Mouse (Mus musculus): ENCODE data around the gene Prc1. TPM values are rescaled to one million over a fixed set of nuclear protein-coding genes. Genes with fewer than 3 reads are reported as not detected.

Prc1 gene
- polyA plus RNA-seq, 2 experiments: 76.5 to 131 TPM

DNA sequence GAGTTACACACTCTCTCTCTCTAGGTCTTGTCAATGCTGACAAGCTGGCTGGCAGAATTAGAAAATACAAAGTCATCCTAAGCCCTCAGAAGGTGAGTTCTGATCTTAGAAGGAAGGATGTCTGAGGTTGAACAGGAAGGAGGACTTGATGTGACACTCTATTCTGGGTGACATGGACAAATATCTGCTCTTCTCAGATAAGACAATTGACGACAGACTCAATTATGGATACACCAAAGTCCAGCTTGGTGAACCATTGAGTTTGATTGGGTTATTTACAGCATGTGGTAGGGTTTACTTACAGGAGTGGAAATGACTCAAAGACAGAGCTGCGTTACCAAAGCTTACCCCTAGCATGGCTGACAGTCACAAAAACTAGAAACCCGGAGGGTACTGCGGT, 17.9 kb upstream of the Prc1 start:
- no peak overlapping the region for H3K9ac ChIP-seq (replicated peaks)
- H3K4me3 ChIP-seq (ENCODE audit: insufficient read depth in 1 of 2, low read depth in 2 of 2, low read length in 2 of 2): no peak overlapping the region
- 59% methylated on average over 4 of the region's 4 CpGs for WGBS (ENCODE audit: insufficient replicate concordance)
- no peak overlapping the region for H3K4me2 ChIP-seq (ENCODE audit: low read depth)
- ATAC-seq (ENCODE audit: insufficient read depth) (no peak), DNase-seq (ENCODE audit: low read depth in 3 of 3, low spot score in 3 of 3) (no peak)
- H3K9me3 ChIP-seq (ENCODE audit: control insufficient read depth, low read length): no peaks in the 10 kb centered on the region
- peaks cover 15% of the 10 kb centered on the region for H3K36me3 ChIP-seq (replicated peaks; ENCODE audit: control insufficient read depth, insufficient read depth, low read depth)
- TF ChIP-seq EP300 (IDR thresholded peaks at IDR 0.05; ENCODE audit: low read depth): no peak
- no peak for TF ChIP-seq CTCF (IDR thresholded peaks at IDR 0.05; ENCODE audit: low read depth)
- H3K27ac ChIP-seq: no peak overlapping the region
- H3K27me3 ChIP-seq (ENCODE audit: control insufficient read depth, insufficient read depth, low read length): no peaks in the 10 kb centered on the region
- 0 out of 4 replicates have a peak, but pooled peaks cover 0 to 2% of the 10 kb centered on the region in 2 experiments for H3K4me1 ChIP-seq (replicated peaks; ENCODE audit: control insufficient read depth in 2 of 2, insufficient read depth in 2 of 2, low read length in 1 of 2)

- Histone ChIP-seq H3K4me1 (replicated peaks; ENCODE audit: control insufficient read depth in 2 of 2, insufficient read depth in 2 of 2, low read length in 1 of 2) (peaks cover 4 to 8% of the 10 kb centered on the region in 2 experiments), H3K9me3 (ENCODE audit: control insufficient read depth, low read length) (no peaks in the 10 kb centered on the region), H3K4me2 (ENCODE audit: low read depth) (no peak overlapping the region), H3K27ac (no peak overlapping the region), H3K9ac (replicated peaks) (no peak overlapping the region), H3K36me3 (replicated peaks; ENCODE audit: control insufficient read depth, insufficient read depth, low read depth) (peaks cover 9% of the 10 kb centered on the region), H3K4me3 (ENCODE audit: insufficient read depth in 1 of 2, low read depth in 2 of 2, low read length in 2 of 2) (no peak overlapping the region), H3K27me3 (ENCODE audit: control insufficient read depth, insufficient read depth, low read length) (no peaks in the 10 kb centered on the region)
- TF ChIP-seq CTCF (IDR thresholded peaks at IDR 0.05; ENCODE audit: low read depth) (no peak), EP300 (IDR thresholded peaks at IDR 0.05; ENCODE audit: low read depth) (no peak)
- 77% methylated on average over 10 of the region's 10 CpGs for WGBS (ENCODE audit: insufficient replicate concordance)
- DNase-seq (ENCODE audit: low read depth in 3 of 3, low spot score in 3 of 3) (no peak), ATAC-seq (ENCODE audit: insufficient read depth) (no peak)
These were observed 14.2 kb upstream of the Prc1 start for GRCm38 (mm10) chr7:80280032-80280431.

- Histone ChIP-seq H3K27ac (no peak overlapping the region), H3K27me3 (ENCODE audit: control insufficient read depth, insufficient read depth, low read length) (no peaks in the 10 kb centered on the region), H3K4me1 (replicated peaks; ENCODE audit: control insufficient read depth in 2 of 2, insufficient read depth in 2 of 2, low read length in 1 of 2) (peaks cover 4 to 8% of the 10 kb centered on the region in 2 experiments), H3K9me3 (ENCODE audit: control insufficient read depth, low read length) (no peaks in the 10 kb centered on the region), H3K4me2 (ENCODE audit: low read depth) (no peak overlapping the region), H3K4me3 (ENCODE audit: insufficient read depth in 1 of 2, low read depth in 2 of 2, low read length in 2 of 2) (no peak overlapping the region), H3K36me3 (replicated peaks; ENCODE audit: control insufficient read depth, insufficient read depth, low read depth) (peaks cover 4% of the 10 kb centered on the region), H3K9ac (replicated peaks) (no peak overlapping the region)
- TF ChIP-seq EP300 (IDR thresholded peaks at IDR 0.05; ENCODE audit: low read depth): no peak
- TF ChIP-seq CTCF (IDR thresholded peaks at IDR 0.05; ENCODE audit: low read depth): peak; percentile 24; the same call in 1 of the 2 replicates
- DNase-seq (ENCODE audit: low read depth in 3 of 3, low spot score in 3 of 3) (no peak), ATAC-seq (ENCODE audit: insufficient read depth) (no peak)
- 62% methylated on average over 2 of the region's 2 CpGs for WGBS (ENCODE audit: insufficient replicate concordance)
These were observed 13.3 kb upstream of the Prc1 start for GRCm38 (mm10) chr7:80280998-80281397.

GRCm38 (mm10) chr7:80281646-80282045, 12.6 kb upstream of the Prc1 start:
- no peak for TF ChIP-seq EP300 (IDR thresholded peaks at IDR 0.05; ENCODE audit: low read depth)
- no peak for TF ChIP-seq CTCF (IDR thresholded peaks at IDR 0.05; ENCODE audit: low read depth)
- H3K9me3 ChIP-seq (ENCODE audit: control insufficient read depth, low read length): no peaks in the 10 kb centered on the region
- H3K36me3 ChIP-seq (replicated peaks; ENCODE audit: control insufficient read depth, insufficient read depth, low read depth): peaks cover 3% of the 10 kb centered on the region
- 80% methylated on average over 3 of the region's 3 CpGs for WGBS (ENCODE audit: insufficient replicate concordance)
- H3K27me3 ChIP-seq (ENCODE audit: control insufficient read depth, insufficient read depth, low read length): no peaks in the 10 kb centered on the region
- no peak overlapping the region for H3K27ac ChIP-seq
- no peak for ATAC-seq (ENCODE audit: insufficient read depth)
- no peak overlapping the region for H3K9ac ChIP-seq (replicated peaks)
- no peak overlapping the region for H3K4me3 ChIP-seq (ENCODE audit: insufficient read depth in 1 of 2, low read depth in 2 of 2, low read length in 2 of 2)
- H3K4me2 ChIP-seq (ENCODE audit: low read depth): no peak overlapping the region
- no peak for DNase-seq (ENCODE audit: low read depth in 3 of 3, low spot score in 3 of 3)
- H3K4me1 ChIP-seq (replicated peaks; ENCODE audit: control insufficient read depth in 2 of 2, insufficient read depth in 2 of 2, low read length in 1 of 2): peaks cover 4 to 6% of the 10 kb centered on the region in 2 experiments

DNA sequence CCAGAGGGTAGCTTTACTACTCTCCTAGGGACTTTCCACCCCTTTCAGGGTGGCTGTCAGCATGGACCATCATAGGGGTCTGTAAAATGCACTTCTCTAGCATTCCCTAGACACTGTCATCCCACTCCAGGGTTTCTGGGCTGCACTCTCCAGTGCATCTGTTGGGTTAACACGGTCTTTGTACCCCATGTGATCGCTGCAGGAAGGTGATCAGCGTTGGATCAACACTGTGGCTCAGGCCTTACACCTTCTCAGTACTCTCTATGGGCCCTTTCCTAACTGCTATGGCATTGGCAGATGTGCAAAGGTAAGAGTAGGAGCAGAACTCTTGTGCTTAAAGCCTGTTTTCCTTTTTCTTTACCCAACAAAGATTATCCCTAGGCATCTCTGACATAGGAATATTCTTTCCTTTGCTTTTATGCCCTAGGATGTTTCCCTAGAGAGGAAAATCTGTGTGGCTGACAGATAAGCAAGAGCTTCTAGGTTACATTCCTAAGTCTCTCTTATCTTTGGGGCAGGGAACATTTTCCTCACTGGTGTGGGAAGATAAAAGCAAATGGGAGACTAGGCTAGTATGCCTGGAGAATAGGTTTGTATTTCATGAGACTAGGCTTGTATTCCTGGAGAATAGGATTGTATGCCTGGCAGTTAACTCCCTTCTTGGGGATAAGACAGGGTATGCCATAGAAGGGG, 10.9 kb upstream of the Prc1 start:
- Histone ChIP-seq H3K4me1 (replicated peaks; ENCODE audit: control insufficient read depth in 2 of 2, insufficient read depth in 2 of 2, low read length in 1 of 2) (peaks cover 4 to 8% of the 10 kb centered on the region in 2 experiments), H3K4me2 (ENCODE audit: low read depth) (peak overlapping the region; percentile 8), H3K4me3 (ENCODE audit: insufficient read depth in 1 of 2, low read depth in 2 of 2, low read length in 2 of 2) (no peak overlapping the region), H3K36me3 (replicated peaks; ENCODE audit: control insufficient read depth, insufficient read depth, low read depth) (peaks cover 9% of the 10 kb centered on the region), H3K9me3 (ENCODE audit: control insufficient read depth, low read length) (no peaks in the 10 kb centered on the region), H3K27me3 (ENCODE audit: control insufficient read depth, insufficient read depth, low read length) (no peaks in the 10 kb centered on the region), H3K9ac (replicated peaks) (peak overlapping the region; percentile 3; the same call in 1 of the 2 replicates), H3K27ac (no peak overlapping the region)
- TF ChIP-seq CTCF (IDR thresholded peaks at IDR 0.05; ENCODE audit: low read depth) (no peak), EP300 (IDR thresholded peaks at IDR 0.05; ENCODE audit: low read depth) (peak; percentile 51; the same call in 1 of the 2 replicates)
- peak in 1 of 3 experiments; percentile 49 for DNase-seq (ENCODE audit: low read depth in 3 of 3, low spot score in 3 of 3)
- WGBS (ENCODE audit: insufficient replicate concordance): 60% methylated on average over 3 of the region's 3 CpGs
- 0 out of 2 replicates have a peak, but pooled peaks have one; percentile 47 for ATAC-seq (ENCODE audit: insufficient read depth)

Data from liver, embryonic 14.5 days (tissue).